Mouse (Mus musculus): ENCODE results near the gene Got2. TPM values are rescaled to one million over a fixed set of nuclear protein-coding genes. Genes with fewer than 3 reads are reported as not detected.

The Got2 gene
- polyA plus RNA-seq, 1 experiment: 213 TPM

DNA sequence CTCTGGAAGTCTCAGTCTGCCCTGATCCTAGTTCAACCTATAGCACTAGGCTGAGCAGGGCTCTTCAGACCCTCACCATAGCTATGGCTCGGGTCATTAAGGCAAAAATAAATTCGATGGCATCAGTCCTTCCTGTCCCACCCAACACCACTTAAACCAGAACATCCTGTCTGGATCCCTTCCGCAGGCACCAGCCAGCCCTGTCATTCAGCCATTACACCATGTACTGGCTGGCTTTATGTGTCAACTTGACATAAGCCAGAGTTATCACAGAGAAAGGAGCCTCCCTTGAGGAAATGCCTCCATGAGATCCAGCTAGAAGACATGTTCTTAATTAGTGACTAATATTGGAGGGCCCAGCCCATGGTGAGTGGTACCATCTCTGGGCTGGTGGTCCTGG lies 65.6 kb downstream of the Got2 start:
- no peak for DNase-seq (ENCODE audit: extremely low spot score in 1 of 2, low spot score in 1 of 2)

DNA sequence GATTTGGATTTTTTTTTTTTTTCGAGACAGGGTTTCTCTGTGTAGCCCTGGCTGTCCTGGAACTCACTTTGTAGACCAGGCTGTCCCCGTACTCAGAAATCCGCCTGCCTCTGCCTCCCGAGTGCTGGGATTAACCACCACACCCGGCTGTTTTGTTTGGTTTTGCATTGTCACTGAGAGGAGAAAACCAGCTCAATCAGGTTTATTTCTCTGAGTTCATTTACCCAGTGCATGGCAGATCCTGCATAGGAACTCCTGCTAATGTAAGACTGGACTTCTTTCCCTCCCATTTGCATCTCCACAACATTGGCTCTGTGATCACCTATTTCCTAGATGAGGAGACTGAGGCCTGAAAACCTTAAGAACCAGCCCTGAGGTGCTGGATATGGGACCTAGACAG lies 66.3 kb downstream of the Got2 start:
- no peak for DNase-seq (ENCODE audit: extremely low spot score in 1 of 2, low spot score in 1 of 2)

DNA sequence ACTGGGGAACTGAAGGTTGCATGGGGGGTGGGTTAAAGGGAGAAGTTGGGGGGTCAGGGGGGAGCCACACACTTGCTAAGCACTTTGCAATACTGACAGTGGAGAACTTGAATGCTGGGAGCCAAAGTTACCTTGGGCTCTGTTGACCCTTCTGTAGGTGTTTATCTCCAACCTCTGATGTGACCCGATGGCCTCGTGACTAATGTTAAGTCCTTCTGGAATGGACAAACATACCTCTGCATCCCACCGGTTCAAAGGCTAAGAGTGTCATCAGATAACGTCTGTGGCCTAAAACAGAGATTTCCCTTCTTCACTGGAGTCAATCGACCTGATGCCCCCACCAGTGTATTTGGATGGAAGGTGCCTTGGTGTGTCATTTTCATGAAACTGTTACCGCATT lies 67.1 kb downstream of the Got2 start:
- no peak for DNase-seq (ENCODE audit: extremely low spot score in 1 of 2, low spot score in 1 of 2)

DNA sequence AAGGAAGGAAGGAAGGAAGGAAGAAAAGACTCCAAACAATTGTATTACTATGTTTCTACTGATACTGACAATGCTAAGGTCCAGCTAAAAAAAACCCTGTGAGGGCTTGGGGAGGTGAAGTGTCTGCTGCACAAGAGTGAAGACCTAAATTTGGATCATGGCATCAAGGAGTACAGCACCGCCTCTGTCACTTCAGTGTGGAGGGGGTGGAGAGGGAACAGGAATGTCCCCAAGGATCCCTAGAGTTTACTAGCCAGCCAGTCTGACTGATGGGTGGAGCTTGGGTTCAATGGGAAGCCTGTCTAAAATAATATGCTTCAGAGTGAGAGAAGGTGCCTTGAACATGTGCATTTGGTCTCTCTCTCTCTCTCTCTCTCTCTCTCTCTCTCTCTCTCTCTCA lies 70.1 kb downstream of the Got2 start:
- no peak for DNase-seq (ENCODE audit: extremely low spot score in 1 of 2, low spot score in 1 of 2)

DNA sequence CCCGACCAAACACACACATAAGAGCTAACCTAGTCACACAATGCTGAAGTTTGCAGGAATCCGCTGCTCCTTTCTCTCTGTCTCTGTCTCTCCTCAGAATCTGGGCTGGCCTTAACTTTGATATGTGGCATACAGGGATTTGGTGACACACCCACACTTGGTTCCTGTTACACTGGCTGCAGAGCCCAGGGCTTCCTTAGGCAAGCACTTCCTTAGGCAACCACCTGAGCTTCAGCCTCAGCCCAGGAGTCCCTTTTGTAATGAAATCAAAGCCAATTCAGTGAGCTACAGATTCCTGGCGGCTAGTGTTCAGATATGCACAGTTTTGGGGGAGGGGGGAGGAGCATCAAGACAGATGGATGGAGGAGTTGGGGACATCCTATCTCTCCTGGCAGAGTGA lies 70.8 kb downstream of the Got2 start:
- no peak for DNase-seq (ENCODE audit: extremely low spot score in 1 of 2, low spot score in 1 of 2)

GRCm38 (mm10) chr8:95816044-95816708 lies 72.2 kb downstream of the Got2 start:
- DNase-seq (ENCODE audit: extremely low spot score in 1 of 2, low spot score in 1 of 2): no peak

Other genes with a start within 250 kb of the Got2 start
- 2,429 and 2,489 TPM in 2 replicates for gene Ndrg4, start 211.6 kb downstream of the Got2 start, polyA plus RNA-seq (2012; rRNA removed)
- 27.7 and 35.3 TPM in 2 replicates for gene Setd6, start 172.7 kb downstream of the Got2 start, polyA plus RNA-seq (2012; rRNA removed)
- gene Cnot1, start 81.1 kb downstream of the Got2 start, polyA plus RNA-seq (2012; rRNA removed): 62.9 and 64.7 TPM in 2 replicates
- gene Sap18b, start 63.2 kb downstream of the Got2 start, polyA plus RNA-seq (2012; rRNA removed): 75.9 and 88.6 TPM in 2 replicates
- 27.6 and 28.9 TPM in 2 replicates for gene Slc38a7, start 35.0 kb downstream of the Got2 start, polyA plus RNA-seq (2012; rRNA removed)

All from frontal cortex, adult 2 months (tissue).